Mouse (Mus musculus) limb, embryonic 14.5 days (tissue): Measurements from ENCODE around the gene Phldb3. TPM values are rescaled to one million over a fixed set of nuclear protein-coding genes. Genes with fewer than 3 reads are reported as not detected.

Experiments
- ATAC-seq: fragments of 200-750 bp; cut with Nextera tagmentation; 2 replicates; pipeline ENCODE4 v1.8.0; 2017; ENCODE audit warnings: low read depth, moderate number of reproducible peaks, moderate TSS enrichment; ENCODE audit not compliant: low FRiP score
- DNase-seq: peaks from one replicate; pipeline ENCODE4 v3.0.0-alpha.2; 2015; ENCODE audit warnings: low spot score
- H3K27ac ChIP-seq: fragments of 300-500 bp; sonication (generic); replicated peaks from 2 replicates; pipeline ENCODE4 v1.5.1; 2014; ENCODE audit warnings: low read depth, mild to moderate bottlenecking, low read length, moderate library complexity, mixed read lengths
- H3K27me3 ChIP-seq: fragments of 300-500 bp; sonication (generic); 2 replicates; pipeline ENCODE4 v1.6.1; 2014; ENCODE audit warnings: low read length, mixed read lengths; ENCODE audit not compliant: control insufficient read depth, insufficient read depth
- H3K36me3 ChIP-seq: fragments of 300-500 bp; sonication (generic); 2 replicates; pipeline ENCODE4 v1.6.1; 2014; ENCODE audit warnings: mild to moderate bottlenecking, low read length, moderate library complexity, mixed read lengths; ENCODE audit not compliant: control insufficient read depth, insufficient read depth
- H3K4me1 ChIP-seq: fragments of 300-500 bp; sonication (generic); 2 replicates; pipeline ENCODE4 v1.6.1; 2014; ENCODE audit warnings: antibody characterized with exemption, low read length, mixed read lengths; ENCODE audit not compliant: control insufficient read depth, insufficient read depth
- H3K4me2 ChIP-seq: fragments of 300-500 bp; sonication (generic); replicated peaks from 2 replicates; pipeline ENCODE4 v1.6.1; 2014; ENCODE audit warnings: low read depth, mild to moderate bottlenecking, low read length, moderate library complexity; ENCODE audit not compliant: severe bottlenecking
- H3K4me3 ChIP-seq: fragments of 300-500 bp; sonication (generic); replicated peaks from 2 replicates; pipeline ENCODE4 v1.5.1; 2014; ENCODE audit warnings: low read length
- H3K9ac ChIP-seq: fragments of 300-500 bp; sonication (generic); 2 replicates; pipeline ENCODE4 v1.6.1; 2014; ENCODE audit warnings: mild to moderate bottlenecking, low read depth, low read length, moderate library complexity; ENCODE audit not compliant: severe bottlenecking
- H3K9me3 ChIP-seq: fragments of 300-500 bp; sonication (generic); 2 replicates; pipeline ENCODE4 v1.6.1; 2016; ENCODE audit warnings: low read length; ENCODE audit not compliant: control insufficient read depth
- POLR2A ChIP-seq: fragments of 200-500 bp; IDR thresholded peaks from 2 replicates; pipeline ENCODE4 v1.8.0; 2012; ENCODE audit warnings: inconsistent platforms, mild to moderate bottlenecking, moderate library complexity, borderline replicate concordance; ENCODE audit not compliant: insufficient read depth, insufficient read length; ENCODE audit errors: extremely low read depth
- WGBS: fragments of 180-500 bp; shearing (Covaris S2); extraction: QIAGEN DNeasy Blood & Tissue Kit; methylation state at CpG from one replicate; pipeline ENCODE4 v1.1.7; 2014; 5-methylcytosine and 5-hydroxymethylcytosine counted together
- polyA plus RNA-seq, 2 experiments: library from polyadenylated mRNA; depleted of rRNA in 1 of 2; stranded (reverse) in 1 of 2; unstranded in 1 of 2; fragments of >200 nt; fragmentation: Nextera tagmentation in 1 of 2; extraction: Ambion mirVana in 1 of 2; gene quantifications; 2 replicates each; pipeline versions ENCODE4 v1.2.1 to v1.2.3; 2012 to 2014

The Phldb3 gene
- polyA plus RNA-seq (2012; rRNA removed) (4.1 and 5.5 TPM in 2 replicates), polyA plus RNA-seq (2014; fragmentation: Nextera tagmentation; extraction: Ambion mirVana) (0.70 and 1.2 TPM in 2 replicates)

GRCm38 (mm10) chr7:24610144-24610878 is at the start of gene Phldb3:
TSS of gene Phldb3 (plus strand) at chr7:24610763.
- 3% methylated on average over 20 of the region's 27 CpGs for WGBS
- Histone ChIP-seq H3K9ac (no peak within 1 kb of the TSS; the same call in 1 of the 2 replicates), H3K4me1 (peaks cover 11% of the 10 kb centered on the region), H3K27ac (no peak within 1 kb of the TSS), H3K4me3 (peak within 1 kb of the TSS; percentile 34), H3K4me2 (peak within 1 kb of the TSS; percentile 61), H3K9me3 (no peaks in the 10 kb centered on the region), H3K27me3 (peaks cover 38% of the 10 kb centered on the region), H3K36me3 (no peaks in the 10 kb centered on the region; the same call in 1 of the 2 replicates)
- no peak for TF ChIP-seq POLR2A
- no peak for DNase-seq
- no peak for ATAC-seq

- Histone ChIP-seq H3K4me2 (no peak overlapping the region), H3K4me3 (no peak overlapping the region), H3K36me3 (peaks cover 62% of the 10 kb centered on the region), H3K27me3 (no peaks in the 10 kb centered on the region), H3K9ac (no peak overlapping the region), H3K9me3 (no peaks in the 10 kb centered on the region), H3K4me1 (no peaks in the 10 kb centered on the region), H3K27ac (no peak overlapping the region)
- TF ChIP-seq POLR2A, result no peak
- WGBS, result 86% methylated on average over 4 of the region's 4 CpGs
- ATAC-seq (no peak), DNase-seq (no peak)
Observed at GRCm38 (mm10) chr7:24561450-24561849, 49.1 kb upstream of the Phldb3 start.

- Histone ChIP-seq H3K4me1 (no peaks in the 10 kb centered on the region), H3K4me3 (no peak overlapping the region), H3K9ac (no peak overlapping the region), H3K9me3 (no peaks in the 10 kb centered on the region), H3K36me3 (peaks cover 71% of the 10 kb centered on the region), H3K4me2 (no peak overlapping the region), H3K27me3 (no peaks in the 10 kb centered on the region), H3K27ac (no peak overlapping the region)
- no peak for DNase-seq
- no peak for ATAC-seq
- TF ChIP-seq POLR2A, result no peak
- WGBS, result 92% methylated on average over 8 of the region's 8 CpGs
Observed at GRCm38 (mm10) chr7:24563191-24563836, 47.2 kb upstream of the Phldb3 start.

- DNase-seq, result no peak
- Histone ChIP-seq H3K4me2 (no peak overlapping the region), H3K9ac (no peak overlapping the region), H3K27ac (no peak overlapping the region), H3K4me3 (no peak overlapping the region), H3K36me3 (peaks cover 75% of the 10 kb centered on the region), H3K9me3 (no peaks in the 10 kb centered on the region), H3K4me1 (no peaks in the 10 kb centered on the region), H3K27me3 (no peaks in the 10 kb centered on the region)
- WGBS, result 90% methylated on average over 4 of the region's 4 CpGs
- TF ChIP-seq POLR2A, result no peak
- ATAC-seq, result no peak
Observed at GRCm38 (mm10) chr7:24563837-24564206, 46.7 kb upstream of the Phldb3 start.

- H3K36me3 ChIP-seq, result peaks cover 74% of the 10 kb centered on the region
- ATAC-seq (0 out of 2 replicates have a peak, but pooled peaks have one; percentile 53), DNase-seq (peak; percentile 24)
- no peaks in the 10 kb centered on the region for H3K9me3 ChIP-seq
- no peak overlapping the region for H3K27ac ChIP-seq
- no peak overlapping the region for H3K4me3 ChIP-seq
- no peak overlapping the region for H3K9ac ChIP-seq
- WGBS, result 66% methylated on average over 6 of the region's 6 CpGs
- no peak for TF ChIP-seq POLR2A
- H3K4me1 ChIP-seq, result no peaks in the 10 kb centered on the region
- H3K4me2 ChIP-seq, result no peak overlapping the region
- H3K27me3 ChIP-seq, result no peaks in the 10 kb centered on the region
Observed at GRCm38 (mm10) chr7:24564607-24565265, 45.8 kb upstream of the Phldb3 start.
